In genomic region chr9:59484760-59485159, GRCm38 (mm10) we compare ENCODE assay signal across 7 mouse cellular contexts. TPM values are rescaled to one million over a fixed set of nuclear protein-coding genes. Genes with fewer than 3 reads are reported as not detected.
A peak's percentile ranks its signal among the peaks of the same experiment; 100 is the strongest.
DNase-seq lines count a peak whose midpoint lies in the region; ATAC-seq and TF ChIP-seq lines count a peak whose summit lies in the region.

No protein-coding gene starts in this region.

- H3K9ac ChIP-seq in lung, embryonic 14.5 days = peak overlapping the region; percentile 98
- peak overlapping the region; percentile 98 for H3K9ac ChIP-seq in embryonic facial prominence, embryonic 12.5 days
- H3K9ac ChIP-seq in intestine, embryonic 15.5 days = peak overlapping the region; percentile 97
- H3K9ac ChIP-seq in neural tube, embryonic 15.5 days (replicated peaks) = peak overlapping the region; percentile 99

- no peaks in the 10 kb centered on the region for H3K9me3 ChIP-seq in lung, embryonic 14.5 days (ENCODE audit: low read depth, low read length)
- H3K9me3 ChIP-seq in embryonic facial prominence, embryonic 12.5 days = no peaks in the 10 kb centered on the region
- H3K9me3 ChIP-seq in intestine, embryonic 15.5 days = no peaks in the 10 kb centered on the region
- H3K9me3 ChIP-seq in neural tube, embryonic 15.5 days (replicated peaks) = no peaks in the 10 kb centered on the region

- H3K4me2 ChIP-seq in lung, embryonic 14.5 days = peak overlapping the region; percentile 93
- H3K4me2 ChIP-seq in embryonic facial prominence, embryonic 12.5 days (replicated peaks) = peak overlapping the region; percentile 88
- peak overlapping the region; percentile 74 for H3K4me2 ChIP-seq in intestine, embryonic 15.5 days (replicated peaks)
- H3K4me2 ChIP-seq in neural tube, embryonic 15.5 days = peak overlapping the region; percentile 64

- WGBS in lung, embryonic 14.5 days = 10% methylated on average over 7 of the region's 7 CpGs
- 19% methylated on average over 7 of the region's 7 CpGs for WGBS in embryonic facial prominence, embryonic 12.5 days
- 12% methylated on average over 7 of the region's 7 CpGs for WGBS in intestine, embryonic 15.5 days
- WGBS in neural tube, embryonic 15.5 days = 16% methylated on average over 7 of the region's 7 CpGs

- H3K27ac ChIP-seq in lung, embryonic 14.5 days (ENCODE audit: low read depth) = no peak overlapping the region
- H3K27ac ChIP-seq in embryonic facial prominence, embryonic 12.5 days = no peak overlapping the region
- no peak overlapping the region for H3K27ac ChIP-seq in intestine, embryonic 15.5 days
- H3K27ac ChIP-seq in neural tube, embryonic 15.5 days (replicated peaks) = no peak overlapping the region

- no peak for ATAC-seq in lung, embryonic 14.5 days (ENCODE audit: insufficient read depth)
- ATAC-seq in embryonic facial prominence, embryonic 12.5 days (ENCODE audit: insufficient number of reproducible peaks, insufficient read depth, low FRiP score, low TSS enrichment) = no peak
- ATAC-seq in intestine, embryonic 15.5 days = no peak
- no peak for ATAC-seq in neural tube, embryonic 15.5 days (ENCODE audit: low FRiP score)

- DNase-seq in lung, embryonic 14.5 days = no peak
- DNase-seq in lung, adult 18-20 months = no peak
- DNase-seq in right cerebral cortex, postnatal 10 days (ENCODE audit: low spot score in 2 of 2) = no peak
- no peak for DNase-seq in urinary bladder, postnatal 4 days (ENCODE audit: low spot score in 2 of 2)

- 0 out of 2 replicates have a peak, but pooled peaks cover 4% of the 10 kb centered on the region for H3K4me1 ChIP-seq in lung, embryonic 14.5 days (ENCODE audit: insufficient read depth)
- peaks cover 11% of the 10 kb centered on the region for H3K4me1 ChIP-seq in embryonic facial prominence, embryonic 12.5 days
- 0 out of 2 replicates have a peak, but pooled peaks cover 3% of the 10 kb centered on the region for H3K4me1 ChIP-seq in intestine, embryonic 15.5 days (replicated peaks)
- peaks cover 35% of the 10 kb centered on the region for H3K4me1 ChIP-seq in neural tube, embryonic 15.5 days

- TF ChIP-seq CTCF in lung, embryonic 14.5 days (IDR thresholded peaks at IDR 0.05; ENCODE audit: low read depth) = no peak

- H3K27me3 ChIP-seq in lung, embryonic 14.5 days (ENCODE audit: insufficient read depth, low read length) = no peaks in the 10 kb centered on the region
- no peaks in the 10 kb centered on the region for H3K27me3 ChIP-seq in embryonic facial prominence, embryonic 12.5 days
- no peaks in the 10 kb centered on the region for H3K27me3 ChIP-seq in intestine, embryonic 15.5 days (replicated peaks)
- no peaks in the 10 kb centered on the region for H3K27me3 ChIP-seq in neural tube, embryonic 15.5 days (replicated peaks)

- peak overlapping the region; percentile 99 for H3K4me3 ChIP-seq in lung, embryonic 14.5 days (ENCODE audit: low read depth, low read length)
- peak overlapping the region; percentile 99 for H3K4me3 ChIP-seq in embryonic facial prominence, embryonic 12.5 days
- peak overlapping the region; percentile 96 for H3K4me3 ChIP-seq in intestine, embryonic 15.5 days (replicated peaks)
- H3K4me3 ChIP-seq in neural tube, embryonic 15.5 days (replicated peaks) = peak overlapping the region; percentile 99

- peaks cover 7% of the 10 kb centered on the region; the same call in 1 of the 2 replicates for H3K36me3 ChIP-seq in lung, embryonic 14.5 days (ENCODE audit: insufficient read depth)
- no peaks in the 10 kb centered on the region for H3K36me3 ChIP-seq in embryonic facial prominence, embryonic 12.5 days
- no peaks in the 10 kb centered on the region for H3K36me3 ChIP-seq in intestine, embryonic 15.5 days
- no peaks in the 10 kb centered on the region for H3K36me3 ChIP-seq in neural tube, embryonic 15.5 days

RNA-seq across cellular contexts. Expression of gene Arih1, which starts 1.7 kb away (rescaled TPM):
- 17.8 and 20.2 TPM in 2 replicates for polyA plus RNA-seq in lung, embryonic 14.5 days (2014; fragmentation: Nextera tagmentation; extraction: Ambion mirVana)
- 26.1 and 28.2 TPM in 2 replicates for polyA plus RNA-seq in embryonic facial prominence, embryonic 12.5 days (2016; fragmentation: Nextera tagmentation; extraction: Ambion mirVana)
- 11.5 and 12.7 TPM in 2 replicates for polyA plus RNA-seq in intestine, embryonic 15.5 days (2015; fragmentation: Nextera tagmentation; extraction: Ambion mirVana)
- 16.2 and 16.4 TPM in 2 replicates for polyA plus RNA-seq in neural tube, embryonic 15.5 days (2015; fragmentation: Nextera tagmentation; extraction: Ambion mirVana)

RNA-seq across cellular contexts. Expression of gene Hexa, which starts 54.6 kb away (rescaled TPM):
- polyA plus RNA-seq in lung, embryonic 14.5 days (2014; fragmentation: Nextera tagmentation; extraction: Ambion mirVana) = 67.3 and 68.2 TPM in 2 replicates
- polyA plus RNA-seq in embryonic facial prominence, embryonic 12.5 days (2016; fragmentation: Nextera tagmentation; extraction: Ambion mirVana) = 60.3 and 64.1 TPM in 2 replicates
- polyA plus RNA-seq in intestine, embryonic 15.5 days (2015; fragmentation: Nextera tagmentation; extraction: Ambion mirVana) = 108 and 120 TPM in 2 replicates
- 59.9 and 64.3 TPM in 2 replicates for polyA plus RNA-seq in neural tube, embryonic 15.5 days (2015; fragmentation: Nextera tagmentation; extraction: Ambion mirVana)

RNA-seq across cellular contexts. Expression of gene Tmem202, which starts 54.9 kb away (rescaled TPM):
- 0.18 TPM in 1 of 2 replicates, not detected in the other for polyA plus RNA-seq in lung, embryonic 14.5 days (2014; fragmentation: Nextera tagmentation; extraction: Ambion mirVana)
- 0.20 TPM in 1 of 2 replicates, not detected in the other for polyA plus RNA-seq in embryonic facial prominence, embryonic 12.5 days (2016; fragmentation: Nextera tagmentation; extraction: Ambion mirVana)
- polyA plus RNA-seq in intestine, embryonic 15.5 days (2015; fragmentation: Nextera tagmentation; extraction: Ambion mirVana) = 0.35 TPM in 1 of 2 replicates, not detected in the other
- polyA plus RNA-seq in neural tube, embryonic 15.5 days (2015; fragmentation: Nextera tagmentation; extraction: Ambion mirVana) = 0.83 and 1.3 TPM in 2 replicates
